Mouse (Mus musculus) embryonic facial prominence, embryonic 12.5 days (tissue): Measurements from ENCODE around the gene Plcb2. TPM values are rescaled to one million over a fixed set of nuclear protein-coding genes. Genes with fewer than 3 reads are reported as not detected.
A peak's percentile ranks its signal among the peaks of the same experiment; 100 is the strongest.

Source experiments
- ATAC-seq: fragments of 200-750 bp; cut with Nextera tagmentation; 2 replicates; pipeline ENCODE4 v1.8.0; 2017; ENCODE audit not compliant: insufficient number of reproducible peaks, insufficient read depth, low FRiP score, low TSS enrichment
- H3K27ac ChIP-seq: fragments of 300-500 bp; sonication (generic); 2 replicates; pipeline ENCODE4 v1.5.1; 2016; ENCODE audit warnings: mild to moderate bottlenecking
- H3K27me3 ChIP-seq: fragments of 300-500 bp; sonication (generic); 2 replicates; pipeline ENCODE4 v1.6.1; 2016; ENCODE audit warnings: mild to moderate bottlenecking, moderate library complexity
- H3K36me3 ChIP-seq: fragments of 300-500 bp; sonication (generic); 2 replicates; pipeline ENCODE4 v1.6.1; 2016; ENCODE audit warnings: mild to moderate bottlenecking
- H3K4me1 ChIP-seq: fragments of 300-500 bp; sonication (generic); 2 replicates; pipeline ENCODE4 v1.6.1; 2016
- H3K4me2 ChIP-seq: fragments of 300-500 bp; sonication (generic); replicated peaks from 2 replicates; pipeline ENCODE4 v1.6.1; 2016; ENCODE audit warnings: mild to moderate bottlenecking, moderate library complexity
- H3K4me3 ChIP-seq: fragments of 300-500 bp; sonication (generic); 2 replicates; pipeline ENCODE4 v1.5.1; 2016; ENCODE audit warnings: mild to moderate bottlenecking
- H3K9ac ChIP-seq: fragments of 300-500 bp; sonication (generic); 2 replicates; pipeline ENCODE4 v1.6.1; 2016; ENCODE audit warnings: mild to moderate bottlenecking, moderate library complexity
- H3K9me3 ChIP-seq: fragments of 300-500 bp; sonication (generic); 2 replicates; pipeline ENCODE4 v1.6.1; 2016; ENCODE audit warnings: mild to moderate bottlenecking, moderate library complexity
- WGBS: fragments of 180-500 bp; shearing (Covaris S2); methylation state at CpG from one replicate; pipeline ENCODE4 v1.1.7; 2016; 5-methylcytosine and 5-hydroxymethylcytosine counted together
- polyA plus RNA-seq: library from polyadenylated mRNA; unstranded; fragments of >200 nt; fragmentation: Nextera tagmentation; extraction: Ambion mirVana; gene quantifications from 2 replicates; pipeline ENCODE4 v1.2.1, GENCODE M21; 2016

Gene Plcb2
- polyA plus RNA-seq, 1 experiment from 2014 or later: 0.38 TPM

DNA sequence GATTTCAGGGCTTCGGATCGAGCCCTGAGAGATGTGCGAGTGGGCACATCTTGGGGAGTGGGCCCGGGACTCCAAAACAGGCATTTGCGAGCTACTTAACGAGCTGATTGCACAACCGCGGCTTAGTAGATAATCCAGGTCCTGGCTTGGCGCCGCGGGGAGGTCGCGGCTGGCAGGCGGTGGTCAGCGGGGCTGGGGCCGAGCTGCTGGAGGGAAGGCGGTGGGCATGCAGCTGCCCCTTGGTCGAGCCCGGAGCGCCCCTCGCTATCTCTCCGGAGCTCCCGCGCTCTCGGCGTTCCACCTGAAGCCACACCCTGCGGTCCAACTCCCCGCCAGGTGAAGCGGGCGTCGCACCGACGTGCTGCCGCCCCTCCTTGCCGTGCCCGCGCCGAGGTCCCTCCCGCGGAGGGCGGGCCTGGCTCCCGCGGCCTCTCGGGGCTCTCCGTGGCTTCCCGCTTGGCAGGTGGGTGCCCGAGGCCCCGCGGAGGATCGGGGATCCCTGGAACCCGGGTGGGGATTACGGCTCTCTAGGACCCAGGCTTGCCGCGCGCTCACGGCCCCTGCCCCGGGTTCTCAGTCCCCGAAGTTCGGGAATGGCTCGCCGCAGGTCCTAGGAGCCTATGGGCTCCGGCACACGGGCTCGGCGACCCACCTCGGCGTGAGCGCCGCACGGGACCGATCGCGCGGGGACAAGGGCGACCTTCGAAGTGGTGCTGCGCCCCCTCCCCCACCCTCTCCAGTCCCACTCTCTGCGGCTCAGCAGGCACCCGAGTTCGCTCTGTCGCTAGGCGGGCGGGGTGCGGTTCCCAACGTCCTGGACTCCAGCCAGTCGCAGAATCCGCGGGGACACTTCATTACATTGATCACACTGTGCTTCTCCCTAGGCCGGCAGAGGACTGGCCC lies 51.1 kb downstream of the Plcb2 start:
- Histone ChIP-seq H3K27ac (no peak overlapping the region), H3K9me3 (no peaks in the 10 kb centered on the region), H3K4me1 (peaks cover 12% of the 10 kb centered on the region), H3K36me3 (no peaks in the 10 kb centered on the region), H3K4me2 (peak overlapping the region; percentile 94), H3K4me3 (peak overlapping the region; percentile 49), H3K9ac (peak overlapping the region; percentile 48), H3K27me3 (peaks cover 76% of the 10 kb centered on the region)
- WGBS: under 1% methylated on average over 89 of the region's 89 CpGs
- ATAC-seq: 0 out of 2 replicates have a peak, but pooled peaks have one; percentile 13

DNA sequence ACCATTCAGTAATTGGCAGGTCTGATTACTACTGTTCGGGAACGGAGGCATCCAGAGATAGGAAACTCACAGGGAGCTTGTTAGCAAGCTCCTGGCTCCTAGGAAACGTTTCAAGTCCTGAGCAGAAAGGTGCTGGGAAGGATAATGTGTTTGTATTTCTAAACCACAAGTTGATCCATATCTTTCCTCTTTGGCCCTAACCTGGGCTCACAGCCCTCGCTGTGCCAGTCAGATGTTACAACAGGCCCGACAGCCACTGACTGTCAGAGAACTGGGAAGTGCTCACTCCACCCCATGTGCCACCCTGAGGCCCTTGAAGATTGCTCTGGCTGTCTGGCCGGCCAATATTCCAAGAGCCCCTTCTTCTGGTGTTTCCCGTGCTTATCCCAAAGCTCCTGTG lies 53.7 kb downstream of the Plcb2 start:
- H3K27ac ChIP-seq: no peak overlapping the region
- H3K4me1 ChIP-seq: peaks cover 12% of the 10 kb centered on the region
- H3K4me2 ChIP-seq: no peak overlapping the region
- no peaks in the 10 kb centered on the region for H3K9me3 ChIP-seq
- no peak overlapping the region for H3K4me3 ChIP-seq
- WGBS: 17% methylated on average over 7 of the region's 7 CpGs
- H3K36me3 ChIP-seq: no peaks in the 10 kb centered on the region
- no peak overlapping the region for H3K9ac ChIP-seq
- ATAC-seq: no peak
- peaks cover 86% of the 10 kb centered on the region for H3K27me3 ChIP-seq

DNA sequence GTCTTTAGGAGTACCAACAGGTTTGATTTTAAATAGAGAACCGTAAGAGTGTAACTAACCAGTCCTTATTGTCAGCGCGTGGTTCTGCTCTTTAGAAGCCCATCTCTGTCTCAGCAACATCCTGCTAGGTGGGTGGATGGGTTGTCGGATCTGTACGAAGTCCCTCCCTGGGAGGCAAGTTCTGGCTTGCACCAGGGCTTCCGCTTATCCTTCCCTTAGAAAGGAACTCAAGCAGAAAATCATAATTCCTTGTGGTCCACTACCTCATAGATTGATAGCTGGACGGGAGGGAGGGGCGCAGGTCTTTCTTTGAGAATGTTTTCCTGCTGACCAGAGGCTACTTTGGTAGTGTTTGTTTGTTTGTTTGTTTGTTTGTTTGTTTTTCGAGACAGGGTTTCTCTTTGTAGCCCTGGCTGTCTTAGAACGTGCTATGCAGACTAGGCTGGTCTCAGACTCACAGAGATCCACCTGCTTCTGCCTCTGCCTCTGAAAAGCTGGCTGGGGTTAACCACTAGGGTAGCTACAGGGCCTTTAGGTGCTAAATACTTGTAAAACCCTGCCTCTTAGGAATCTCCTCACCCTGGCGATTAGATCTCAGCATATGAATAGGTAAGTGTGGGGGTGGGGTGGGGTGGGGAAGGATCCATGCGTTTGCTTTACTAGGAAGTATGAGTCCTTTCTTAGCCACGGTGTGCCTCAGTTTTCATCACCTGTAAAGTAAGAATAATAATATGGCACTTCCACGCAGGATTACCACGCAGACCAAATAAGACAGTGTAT lies 54.4 kb downstream of the Plcb2 start:
- 25% methylated on average over 15 of the region's 15 CpGs for WGBS
- Histone ChIP-seq H3K36me3 (no peaks in the 10 kb centered on the region), H3K9ac (no peak overlapping the region), H3K4me2 (no peak overlapping the region), H3K4me1 (peaks cover 12% of the 10 kb centered on the region), H3K9me3 (no peaks in the 10 kb centered on the region), H3K27me3 (peaks cover 79% of the 10 kb centered on the region), H3K4me3 (no peak overlapping the region), H3K27ac (no peak overlapping the region)
- ATAC-seq: no peak

DNA sequence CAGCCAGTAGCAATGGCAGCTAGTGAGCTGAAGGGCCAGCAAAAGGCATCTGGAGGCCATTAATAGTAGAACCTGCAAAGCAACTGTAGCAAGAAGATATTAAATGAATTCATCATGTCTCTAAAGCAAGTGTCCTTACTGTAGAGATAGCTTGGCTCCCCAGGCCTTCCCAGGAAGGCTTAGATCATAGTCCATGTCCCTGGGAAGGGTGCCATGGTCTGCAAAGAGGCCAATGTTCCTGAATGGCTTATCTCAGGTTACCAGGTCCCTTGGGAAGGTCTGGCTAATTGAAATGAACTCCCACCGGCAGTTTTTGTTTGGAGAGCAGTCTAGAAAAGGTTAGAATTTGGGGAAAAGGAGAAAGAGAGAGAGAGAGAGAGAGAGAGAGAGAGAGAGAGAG lies 56.5 kb downstream of the Plcb2 start:
- no peak overlapping the region for H3K9ac ChIP-seq
- H3K4me3 ChIP-seq: no peak overlapping the region
- peaks cover 60% of the 10 kb centered on the region for H3K27me3 ChIP-seq
- H3K27ac ChIP-seq: no peak overlapping the region
- WGBS: 37% methylated on average over 1 of the region's 1 CpGs
- no peaks in the 10 kb centered on the region for H3K36me3 ChIP-seq
- H3K4me2 ChIP-seq: no peak overlapping the region
- peaks cover 2% of the 10 kb centered on the region; the same call in 1 of the 2 replicates for H3K4me1 ChIP-seq
- no peaks in the 10 kb centered on the region for H3K9me3 ChIP-seq
- ATAC-seq: no peak

DNA sequence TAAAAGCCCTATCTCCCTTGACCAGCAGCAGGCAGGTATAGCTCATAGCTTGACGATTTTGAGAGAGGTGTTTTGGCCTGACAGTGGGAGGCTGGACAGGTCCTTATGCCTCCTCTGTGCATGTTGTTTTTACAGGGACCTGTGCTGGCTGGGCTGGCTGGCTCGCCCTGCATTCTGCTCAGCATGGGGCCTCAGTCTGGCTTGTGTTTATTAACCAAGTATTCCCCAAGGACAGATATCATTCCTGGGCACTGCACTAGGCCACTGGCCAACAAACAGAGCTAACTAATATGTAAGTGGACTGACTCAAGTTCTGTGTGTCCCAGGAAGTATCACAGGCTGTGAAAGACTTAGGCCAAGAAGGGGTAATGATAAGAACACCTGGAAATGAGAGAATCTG lies 58.5 kb downstream of the Plcb2 start:
- no peaks in the 10 kb centered on the region for H3K9me3 ChIP-seq
- H3K4me3 ChIP-seq: no peak overlapping the region
- H3K27ac ChIP-seq: no peak overlapping the region
- WGBS: 36% methylated on average over 2 of the region's 2 CpGs
- H3K36me3 ChIP-seq: no peaks in the 10 kb centered on the region
- ATAC-seq: no peak
- H3K9ac ChIP-seq: no peak overlapping the region
- H3K4me1 ChIP-seq: no peaks in the 10 kb centered on the region
- H3K4me2 ChIP-seq: no peak overlapping the region
- peaks cover 47% of the 10 kb centered on the region for H3K27me3 ChIP-seq

DNA sequence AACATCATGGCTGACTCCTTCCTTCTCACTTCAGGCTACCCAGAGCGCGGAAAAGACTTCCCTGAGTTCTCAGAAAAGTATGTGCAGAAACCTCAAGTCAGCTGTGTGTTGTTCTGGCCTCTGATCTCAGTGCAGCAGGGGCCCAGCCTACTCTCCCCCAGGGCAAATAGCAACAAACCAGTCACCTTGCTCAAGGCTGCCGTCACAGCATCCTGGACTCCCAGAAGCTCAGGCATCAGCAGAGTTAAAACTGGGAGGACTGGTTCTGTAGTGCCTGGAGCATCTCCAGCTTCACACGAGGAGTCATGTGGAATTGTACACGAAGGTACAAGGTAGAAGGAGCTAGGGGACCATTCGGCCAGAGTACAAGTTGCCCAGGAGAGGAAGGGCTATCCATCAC lies 59.0 kb downstream of the Plcb2 start:
- no peak overlapping the region for H3K4me2 ChIP-seq
- H3K27me3 ChIP-seq: peaks cover 44% of the 10 kb centered on the region
- no peaks in the 10 kb centered on the region for H3K4me1 ChIP-seq
- no peak for ATAC-seq
- H3K27ac ChIP-seq: no peak overlapping the region
- H3K9me3 ChIP-seq: no peaks in the 10 kb centered on the region
- WGBS: 40% methylated on average over 6 of the region's 6 CpGs
- no peaks in the 10 kb centered on the region for H3K36me3 ChIP-seq
- no peak overlapping the region for H3K9ac ChIP-seq
- no peak overlapping the region for H3K4me3 ChIP-seq

DNA sequence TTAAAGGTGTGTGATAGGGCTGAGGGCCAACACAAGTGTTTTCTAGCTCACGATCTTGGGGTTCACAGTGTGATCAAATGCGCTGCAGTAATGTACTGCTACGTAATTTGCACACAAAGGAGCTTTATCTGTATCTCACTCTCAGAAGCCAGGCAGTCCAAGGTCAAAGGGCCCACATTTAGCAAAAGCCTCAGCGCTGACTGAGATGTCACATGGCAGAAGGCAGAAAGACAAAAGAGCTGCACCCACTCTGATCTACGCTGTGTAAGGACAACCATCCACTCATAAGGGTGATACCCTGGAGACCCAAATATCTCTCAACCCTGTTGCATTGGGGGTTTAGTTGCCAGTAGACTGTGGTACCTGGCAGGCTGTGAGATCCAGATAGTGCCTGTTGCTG lies 61.1 kb downstream of the Plcb2 start:
- Histone ChIP-seq H3K27ac (no peak overlapping the region), H3K4me3 (no peak overlapping the region), H3K4me2 (no peak overlapping the region), H3K4me1 (peaks cover 15% of the 10 kb centered on the region), H3K27me3 (peaks cover 40% of the 10 kb centered on the region), H3K9ac (no peak overlapping the region), H3K36me3 (no peaks in the 10 kb centered on the region), H3K9me3 (no peaks in the 10 kb centered on the region)
- 67% methylated on average over 5 of the region's 5 CpGs for WGBS
- no peak for ATAC-seq

DNA sequence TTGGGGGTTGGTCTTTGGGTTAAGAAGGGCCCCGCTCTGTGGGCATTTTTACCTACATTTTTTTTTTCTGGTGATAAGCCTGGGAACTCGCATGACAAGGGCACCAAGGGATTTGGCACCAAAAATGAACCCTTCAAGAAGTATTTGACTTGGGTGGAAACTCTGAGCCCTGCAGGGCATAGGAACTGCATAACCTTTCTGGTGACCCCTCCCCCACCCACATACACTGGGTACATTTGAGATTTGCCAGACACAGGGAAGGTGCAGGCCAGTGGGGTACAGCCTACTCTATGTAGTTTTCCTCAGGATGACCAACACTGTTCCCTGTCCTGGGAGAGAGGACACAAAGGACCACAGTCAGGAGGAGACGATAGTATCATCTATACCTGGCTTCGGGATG lies 62.6 kb downstream of the Plcb2 start:
- whole genome bisulfite sequencing: 83% methylated on average over 4 of the region's 4 CpGs
- peaks cover 15% of the 10 kb centered on the region for H3K4me1 ChIP-seq
- ATAC-seq: no peak

DNA sequence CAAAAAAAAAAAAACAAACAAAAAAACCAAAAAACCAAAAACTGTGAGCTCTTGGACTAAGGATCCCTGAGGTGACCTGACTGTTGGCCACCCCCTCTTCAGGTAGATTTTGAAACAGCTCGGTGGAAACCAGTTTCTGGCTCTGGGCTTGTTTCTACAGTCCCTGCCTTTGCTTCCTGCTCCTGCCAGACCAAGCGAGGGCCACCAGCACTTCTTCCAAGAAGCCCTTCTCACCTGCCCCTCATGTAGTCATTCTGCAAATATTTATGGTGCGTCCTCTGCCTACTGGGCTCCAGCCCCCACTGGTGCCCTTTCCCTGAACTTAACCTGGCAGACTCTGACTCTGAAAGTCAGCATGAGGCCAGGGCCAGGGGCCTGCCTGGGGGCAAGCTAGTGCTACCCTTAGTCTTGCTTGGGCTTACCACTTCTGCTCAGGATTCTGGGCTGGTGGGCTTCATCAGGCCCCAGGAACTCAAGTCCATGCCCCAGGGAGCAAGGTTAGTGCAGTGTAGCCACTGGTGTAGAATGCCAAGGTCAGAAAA lies 63.2 kb downstream of the Plcb2 start:
- ATAC-seq: no peak
- Histone ChIP-seq H3K27ac (no peak overlapping the region), H3K9ac (no peak overlapping the region), H3K4me1 (peaks cover 17% of the 10 kb centered on the region), H3K36me3 (no peaks in the 10 kb centered on the region), H3K4me3 (no peak overlapping the region), H3K9me3 (no peaks in the 10 kb centered on the region), H3K27me3 (peaks cover 27% of the 10 kb centered on the region), H3K4me2 (no peak overlapping the region)
- 70% methylated on average over 3 of the region's 3 CpGs for WGBS

More for the DNA sequence above, 62.6 kb downstream of the Plcb2 start:
- Histone ChIP-seq H3K9ac (no peak overlapping the region), H3K27me3 (peaks cover 28% of the 10 kb centered on the region), H3K27ac (no peak overlapping the region), H3K4me2 (no peak overlapping the region), H3K36me3 (no peaks in the 10 kb centered on the region), H3K4me3 (no peak overlapping the region), H3K9me3 (no peaks in the 10 kb centered on the region)

DNA sequence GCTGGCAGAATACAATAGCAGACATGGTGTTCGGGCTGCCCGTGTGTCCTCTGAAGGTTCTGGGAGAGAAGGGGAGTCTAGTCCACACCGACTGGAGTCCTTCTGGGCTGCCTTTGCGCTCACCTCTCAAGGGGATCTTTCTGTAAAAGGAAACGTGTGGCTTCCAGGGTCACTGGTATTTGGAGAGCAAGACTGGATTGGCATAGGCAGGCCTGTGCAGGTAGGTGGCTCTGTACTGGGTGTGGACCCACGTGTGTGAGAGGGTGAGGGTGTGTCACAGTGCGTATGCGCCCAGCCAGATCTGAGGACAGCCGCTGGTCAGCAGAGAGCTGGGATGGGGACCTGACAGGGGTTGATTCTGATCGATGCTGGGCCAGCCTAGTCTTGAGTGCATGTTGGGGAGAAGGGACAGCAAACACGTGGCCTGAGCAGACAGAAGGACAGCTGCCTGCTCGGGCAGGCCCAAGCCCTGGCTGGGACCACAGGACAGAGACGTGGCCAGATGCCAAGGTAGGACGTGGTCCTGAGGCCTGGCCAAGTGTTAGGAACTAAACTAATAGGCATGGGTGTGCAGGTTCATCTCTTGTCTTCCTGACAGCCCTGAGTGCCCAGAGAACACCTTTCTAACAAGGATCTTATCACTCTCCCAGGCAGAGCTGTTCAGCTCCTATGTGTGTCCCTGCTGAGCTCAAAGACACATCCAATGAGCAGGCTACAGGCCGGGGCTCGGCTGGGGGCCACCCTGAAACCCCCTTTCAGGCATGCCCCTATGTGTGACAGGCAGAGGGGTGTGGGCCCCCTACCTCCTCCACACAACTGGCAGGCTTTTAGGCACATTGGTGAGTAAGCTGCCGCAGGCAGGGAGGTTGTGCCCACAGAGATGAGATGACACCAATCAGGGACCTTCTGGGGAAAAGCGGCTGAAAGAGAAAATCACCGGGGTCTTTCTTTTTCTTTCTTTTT lies 64.2 kb downstream of the Plcb2 start:
- no peaks in the 10 kb centered on the region for H3K36me3 ChIP-seq
- WGBS: 49% methylated on average over 19 of the region's 19 CpGs
- H3K4me1 ChIP-seq: peaks cover 23% of the 10 kb centered on the region
- ATAC-seq: no peak
- H3K27me3 ChIP-seq: peaks cover 27% of the 10 kb centered on the region
- peak overlapping the region; percentile 39 for H3K4me3 ChIP-seq
- H3K4me2 ChIP-seq: peak overlapping the region; percentile 82
- H3K9ac ChIP-seq: no peak overlapping the region
- no peak overlapping the region for H3K27ac ChIP-seq
- no peaks in the 10 kb centered on the region for H3K9me3 ChIP-seq
